Mouse (Mus musculus) ES-E14 (cell line): ENCODE results near the gene Tmem89. TPM values are rescaled to one million over a fixed set of nuclear protein-coding genes. Genes with fewer than 3 reads are reported as not detected.
A peak's percentile ranks its signal among the peaks of the same experiment; 100 is the strongest.

Experiments
- DNase-seq: peaks from one replicate; pipeline ENCODE4 v3.0.0-alpha.2; 2013; ENCODE audit warnings: low read depth, low spot score
- H3K27ac ChIP-seq: 2 replicates; pipeline ENCODE4 v1.5.1; 2012; ENCODE audit warnings: low read depth, mild to moderate bottlenecking, low read length, moderate library complexity, mixed read lengths; ENCODE audit not compliant: poor library complexity, insufficient read depth, severe bottlenecking
- H3K36me3 ChIP-seq: 2 replicates; pipeline ENCODE4 v1.6.1; 2012; ENCODE audit warnings: mild to moderate bottlenecking, low read length, moderate library complexity, mixed read lengths; ENCODE audit not compliant: control insufficient read depth, poor library complexity, insufficient read depth, severe bottlenecking
- H3K4me1 ChIP-seq, 2 experiments: fragments of 150-350 bp in 1 of 2; sonication (generic) in 1 of 2; 2 replicates each; pipeline ENCODE4 v1.6.1; 2012; ENCODE audit warnings: low read length in 2 of 2, mild to moderate bottlenecking in 1 of 2, mixed read lengths in 1 of 2; ENCODE audit not compliant: control insufficient read depth in 2 of 2, insufficient read depth in 2 of 2, poor library complexity in 1 of 2
- H3K4me3 ChIP-seq, 2 experiments: fragments of 150-350 bp in 1 of 2; sonication (generic) in 1 of 2; 2 replicates each; pipeline ENCODE4 v1.5.1; 2012; ENCODE audit warnings: low read length in 2 of 2, low read depth in 1 of 2, mild to moderate bottlenecking in 1 of 2, mixed read lengths in 1 of 2; ENCODE audit not compliant: insufficient read depth in 1 of 2, poor library complexity in 1 of 2, severe bottlenecking in 1 of 2
- H3K9ac ChIP-seq: 2 replicates; pipeline ENCODE4 v1.6.1; 2012; ENCODE audit warnings: low read depth, mild to moderate bottlenecking, low read length, mixed read lengths; ENCODE audit not compliant: poor library complexity, insufficient read depth, severe bottlenecking
- H3K9me3 ChIP-seq: fragments of 150-350 bp; sonication (generic); 2 replicates; pipeline ENCODE4 v1.6.1; 2012; ENCODE audit warnings: low read depth, mild to moderate bottlenecking, low read length; ENCODE audit not compliant: control insufficient read depth, insufficient read depth
- CHD2 ChIP-seq: IDR thresholded peaks from 2 replicates; pipeline ENCODE4 v1.6.1; 2014; ENCODE audit warnings: mild to moderate bottlenecking, low read depth, low read length, inconsistent platforms
- HCFC1 ChIP-seq: IDR thresholded peaks from 2 replicates; pipeline ENCODE4 v1.6.1; 2012; ENCODE audit warnings: low read length, inconsistent platforms, borderline replicate concordance; ENCODE audit not compliant: insufficient read depth
- MAFK ChIP-seq: IDR thresholded peaks from 2 replicates; pipeline ENCODE4 v1.6.1; 2014; ENCODE audit warnings: mild to moderate bottlenecking, low read depth, low read length, inconsistent platforms; ENCODE audit not compliant: insufficient read depth
- ZC3H11A ChIP-seq: IDR thresholded peaks from 2 replicates; pipeline ENCODE4 v1.6.1; 2012; ENCODE audit warnings: low read depth, mild to moderate bottlenecking, inconsistent platforms, low read length, borderline replicate concordance
- ZNF384 ChIP-seq: IDR thresholded peaks from 2 replicates; pipeline ENCODE4 v1.6.1; 2012; ENCODE audit warnings: low read depth, low read length, inconsistent platforms
- in situ Hi-C, 2 experiments: fragments of 600-800 bp; cut with MboI; formaldehyde crosslinking; loops; one replicate each; pipeline ENCODE4 v1.15.1; 2025; ENCODE audit warnings: low sequenced_read_pairs in 2 of 2, inconsistent platforms in 1 of 2; ENCODE audit not compliant: unreplicated experiment in 2 of 2
- total RNA-seq: library from RNA; depleted of rRNA; stranded (reverse); fragments of 300-350 nt; gene quantifications from 2 replicates; pipeline ENCODE4 v1.2.3, GENCODE M21; 2012

The Tmem89 gene
- total RNA-seq, 1 experiment: 0.22 TPM

DNA sequence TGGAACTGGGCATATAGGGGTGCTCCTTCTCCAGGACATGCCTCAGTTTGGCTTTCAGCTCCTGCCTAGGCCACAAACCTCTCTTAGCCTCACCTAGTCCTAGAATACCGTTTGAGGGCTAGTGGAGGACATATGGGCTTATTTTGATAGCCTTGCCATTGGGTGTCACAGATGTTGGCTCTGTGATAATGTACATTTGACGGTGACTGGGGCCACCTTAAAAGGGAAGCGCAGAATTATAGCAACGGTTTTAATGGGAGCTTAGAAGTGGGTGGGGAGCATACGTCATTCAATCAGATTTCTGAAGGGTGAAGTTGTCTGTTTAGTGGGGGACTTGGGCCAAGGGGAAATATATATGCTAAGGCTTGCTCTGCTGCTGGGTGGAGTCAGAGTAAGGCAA lies 31.2 kb downstream of the Tmem89 start:
- no peak for DNase-seq
- H3K27ac ChIP-seq: no peak overlapping the region
- H3K36me3 ChIP-seq: peaks cover 82% of the 10 kb centered on the region
- TF ChIP-seq ZNF384 (no peak), CHD2 (no peak), ZC3H11A (no peak), MAFK (no peak), HCFC1 (no peak)
- in situ Hi-C loops: no loop called here
- no peak overlapping the region for H3K9ac ChIP-seq
- no peak overlapping the region for H3K4me3 ChIP-seq
- H3K9me3 ChIP-seq: no peaks in the 10 kb centered on the region
- no peaks in the 10 kb centered on the region for H3K4me1 ChIP-seq

DNA sequence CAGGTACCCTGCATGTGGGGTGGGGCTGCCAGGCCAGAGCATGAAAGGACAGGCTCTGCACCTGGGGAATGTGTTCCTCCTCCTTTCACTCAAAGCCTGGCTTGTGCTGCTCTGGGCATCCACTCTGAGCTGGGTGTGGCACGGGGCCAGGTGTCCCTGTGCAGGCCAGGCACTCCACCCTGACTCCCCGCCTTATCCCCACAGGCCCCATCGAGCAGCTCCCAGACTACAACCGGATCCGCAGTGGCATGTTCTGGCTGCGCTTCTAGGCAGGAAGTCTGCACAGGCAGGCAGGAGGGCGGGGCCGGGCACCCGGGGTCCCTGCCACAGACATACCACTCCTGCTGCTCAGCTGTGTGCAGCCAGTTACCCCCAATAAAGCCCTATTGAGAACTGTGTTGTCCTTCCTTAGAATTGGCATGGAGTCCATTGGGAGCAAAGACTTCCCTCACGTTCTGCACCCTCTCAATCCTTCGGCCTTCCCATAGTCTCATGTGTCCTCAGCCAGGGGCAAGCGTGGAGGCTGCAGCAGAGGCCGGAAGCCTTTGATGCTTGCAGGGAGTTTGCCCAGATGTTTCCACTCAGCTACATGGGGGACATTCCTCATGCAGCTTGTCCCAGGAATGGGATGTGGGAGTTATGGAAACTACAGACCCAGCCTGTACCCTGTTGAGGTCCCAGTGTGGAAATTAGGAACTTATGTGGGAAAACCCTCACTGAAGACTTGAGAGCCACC lies 35.0 kb downstream of the Tmem89 start:
- in situ Hi-C loops: no loop called here
- H3K4me3 ChIP-seq: no peak overlapping the region

DNA sequence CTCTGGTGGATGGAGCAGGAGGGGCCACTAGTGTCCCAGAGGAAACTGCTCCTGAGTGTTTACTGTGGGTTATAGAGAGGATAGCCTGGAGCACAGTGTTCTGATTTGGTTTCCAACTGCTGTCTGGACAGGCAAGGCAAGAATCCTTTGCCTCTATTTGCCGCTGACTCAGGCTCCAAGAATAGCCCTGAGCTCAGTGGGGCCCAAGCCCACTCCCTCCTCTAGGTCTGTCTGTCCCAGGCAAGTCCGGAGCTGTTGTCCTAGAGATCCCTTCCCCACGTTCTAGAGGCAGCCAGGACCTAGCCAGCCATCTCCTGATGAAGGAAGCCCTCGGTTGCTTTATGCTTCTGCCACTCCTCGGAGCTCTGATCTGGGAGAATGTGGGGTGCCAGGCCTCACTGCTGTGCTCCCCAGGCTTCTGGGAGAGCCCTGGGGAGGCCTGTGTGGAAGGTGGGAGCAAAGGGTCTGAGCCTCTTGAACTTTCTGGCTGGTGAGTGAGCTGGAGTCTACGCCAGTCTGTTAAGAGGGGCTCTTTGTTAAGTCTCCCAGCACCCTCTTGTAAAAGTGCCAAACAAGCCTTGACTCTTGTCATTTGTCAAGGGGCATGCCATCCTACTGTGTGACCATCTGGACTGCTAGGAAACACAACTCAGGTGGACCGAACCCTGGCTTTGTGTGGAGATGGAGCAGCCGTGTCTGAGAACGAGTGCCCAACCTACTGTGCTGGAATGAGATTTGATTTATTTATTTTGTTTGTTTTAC lies 35.7 kb downstream of the Tmem89 start:
- peaks cover 48% of the 10 kb centered on the region for H3K36me3 ChIP-seq
- in situ Hi-C loops: no loop called here
- H3K27ac ChIP-seq: no peak overlapping the region
- no peak for DNase-seq
- H3K9me3 ChIP-seq: no peaks in the 10 kb centered on the region
- H3K4me1 ChIP-seq: peaks cover 0 to 9% of the 10 kb centered on the region in 2 experiments; a peak in 1 of 4 replicates
- H3K9ac ChIP-seq: no peak overlapping the region
- no peak overlapping the region for H3K4me3 ChIP-seq
- TF ChIP-seq HCFC1: no peak
- TF ChIP-seq ZC3H11A: no peak

More for the DNA sequence above, 35.0 kb downstream of the Tmem89 start:
- no peak overlapping the region for H3K27ac ChIP-seq
- no peaks in the 10 kb centered on the region for H3K9me3 ChIP-seq
- H3K4me1 ChIP-seq: peaks cover 0 to 9% of the 10 kb centered on the region in 2 experiments; a peak in 1 of 4 replicates
- peaks cover 56% of the 10 kb centered on the region for H3K36me3 ChIP-seq
- TF ChIP-seq CHD2: no peak
- TF ChIP-seq ZC3H11A: no peak
- no peak for TF ChIP-seq MAFK
- no peak for TF ChIP-seq ZNF384
- TF ChIP-seq HCFC1: no peak
- no peak for DNase-seq
- H3K9ac ChIP-seq: no peak overlapping the region

DNA sequence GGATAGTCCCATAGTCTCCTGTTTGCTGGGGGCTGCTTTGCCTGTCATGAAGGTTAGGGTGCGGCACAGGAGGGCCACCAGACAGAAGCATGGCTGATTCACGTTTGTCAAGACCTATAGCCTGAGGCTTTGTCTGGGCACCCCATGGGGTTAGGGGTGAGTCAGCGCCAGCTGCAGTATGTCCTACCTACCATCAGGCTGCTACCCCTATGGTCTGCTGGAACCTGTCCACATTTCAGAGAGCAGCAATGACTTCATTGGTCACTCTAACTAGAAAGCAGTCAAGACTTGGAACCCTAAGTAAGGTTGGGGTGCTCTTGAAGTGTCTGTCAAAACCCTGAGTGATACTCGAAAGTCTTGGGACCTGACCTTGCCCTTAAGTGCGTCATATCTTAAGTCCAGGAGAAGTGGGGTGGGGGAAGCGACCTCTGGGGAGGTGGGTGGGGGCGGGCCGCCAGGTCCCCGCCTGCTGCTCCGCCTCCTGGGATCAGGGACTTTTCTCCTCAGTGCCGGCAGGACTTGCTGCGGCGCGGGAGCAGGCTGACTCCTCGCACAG lies 38.7 kb downstream of the Tmem89 start, which contains the start of gene Col7a1:
Col7a1 (plus strand) TSS at position 506 of the 556 bp plus-strand sequence.
- DNase-seq: no peak
- Histone ChIP-seq H3K27ac (no peak within 1 kb of the TSS), H3K9ac (peak within 1 kb of the TSS; percentile 53), H3K4me1 (peaks cover 0 to 9% of the 10 kb centered on the region in 2 experiments; a peak in 1 of 4 replicates), H3K4me3 (peak within 1 kb of the TSS; percentile 53 to 62), H3K36me3 (peaks cover 21% of the 10 kb centered on the region), H3K9me3 (no peaks in the 10 kb centered on the region)
- TF ChIP-seq HCFC1 (no peak), MAFK (no peak), ZC3H11A (no peak), CHD2 (no peak), ZNF384 (no peak)
- in situ Hi-C loops: no loop called here
